Mouse (Mus musculus): ENCODE measurements around the gene Mdga1.
A peak's percentile ranks its signal among the peaks of the same experiment; 100 is the strongest.
"Not testable (repeated sequence)": the region's sequence is repeated elsewhere in the genome, so short reads cannot be mapped to it uniquely, and the experiment has no call there.

The Mdga1 gene

GRCm38 (mm10) chr17:29795050-29795770 is 174.7 kb downstream of the Mdga1 start:
- DNase-seq = no peak

GRCm38 (mm10) chr17:29791531-29792050 is 178.3 kb downstream of the Mdga1 start:
- DNase-seq = no peak

GRCm38 (mm10) chr17:29790231-29790740 is 179.6 kb downstream of the Mdga1 start:
- no peak for DNase-seq

GRCm38 (mm10) chr17:29789715-29790114 is 180.2 kb downstream of the Mdga1 start:
- DNase-seq = peak; percentile 69

- no peak for DNase-seq
Observed at GRCm38 (mm10) chr17:29788573-29788972, 181.3 kb downstream of the Mdga1 start.

GRCm38 (mm10) chr17:29784820-29785219 is 185.1 kb downstream of the Mdga1 start:
- DNase-seq = no peak

GRCm38 (mm10) chr17:29781472-29781871 is 188.4 kb downstream of the Mdga1 start:
- not testable (repeated sequence) for DNase-seq

- DNase-seq = no peak
Observed at GRCm38 (mm10) chr17:29778021-29778420, 191.9 kb downstream of the Mdga1 start.

Data from thymus, postnatal 4 days (tissue).